ENCODE assay signal across 8 mouse cellular contexts in genomic region chr1:41810318-41810964, GRCm38 (mm10).
DNase-seq lines count a peak whose midpoint lies in the region; ATAC-seq lines count a peak whose summit lies in the region.

No protein-coding gene starts in this region.

- no peaks in the 10 kb centered on the region for H3K36me3 ChIP-seq in embryonic facial prominence, embryonic 13.5 days
- no peaks in the 10 kb centered on the region for H3K36me3 ChIP-seq in hindbrain, embryonic 10.5 days

- peaks cover 3% of the 10 kb centered on the region for H3K27me3 ChIP-seq in embryonic facial prominence, embryonic 13.5 days
- no peaks in the 10 kb centered on the region for H3K27me3 ChIP-seq in hindbrain, embryonic 10.5 days (ENCODE audit: insufficient read depth, poor library complexity, severe bottlenecking)

- H3K9ac ChIP-seq in embryonic facial prominence, embryonic 13.5 days, result no peak overlapping the region

- H3K27ac ChIP-seq in embryonic facial prominence, embryonic 13.5 days, result no peak overlapping the region
- peak overlapping the region; percentile 56; the same call in 1 of the 2 replicates for H3K27ac ChIP-seq in hindbrain, embryonic 10.5 days

- H3K4me1 ChIP-seq in embryonic facial prominence, embryonic 13.5 days, result 0 out of 2 replicates have a peak, but pooled peaks cover 8% of the 10 kb centered on the region
- H3K4me1 ChIP-seq in hindbrain, embryonic 10.5 days (replicated peaks), result peaks cover 57% of the 10 kb centered on the region

- peak overlapping the region; percentile 29 for H3K4me3 ChIP-seq in embryonic facial prominence, embryonic 13.5 days
- peak overlapping the region; percentile 34 for H3K4me3 ChIP-seq in hindbrain, embryonic 10.5 days

- 3% methylated on average over 9 of the region's 9 CpGs for WGBS in embryonic facial prominence, embryonic 13.5 days
- 17% methylated on average over 9 of the region's 9 CpGs for WGBS in hindbrain, embryonic 10.5 days

- peak; percentile 74; the same call in 1 of the 2 replicates for ATAC-seq in embryonic facial prominence, embryonic 13.5 days (ENCODE audit: insufficient number of reproducible peaks, insufficient read depth, low FRiP score, low TSS enrichment, low read depth)
- ATAC-seq in monocyte, adult 5-6 weeks (replicated peaks; ENCODE audit: insufficient number of reproducible peaks, low FRiP score, low TSS enrichment, poor library complexity, severe bottlenecking), result no peak

- H3K9me3 ChIP-seq in embryonic facial prominence, embryonic 13.5 days, result no peaks in the 10 kb centered on the region
- H3K9me3 ChIP-seq in hindbrain, embryonic 10.5 days, result no peaks in the 10 kb centered on the region

- H3K4me2 ChIP-seq in embryonic facial prominence, embryonic 13.5 days, result peak overlapping the region; percentile 58

- peak; percentile 7 for DNase-seq in urinary bladder, postnatal 25 days (ENCODE audit: low spot score)
- no peak for DNase-seq in urinary bladder, postnatal 10 days (ENCODE audit: low spot score)
- peak; percentile 77 for DNase-seq in hindbrain, embryonic 10.5 days (ENCODE audit: low spot score)
- peak; percentile 71 to 80 for DNase-seq in layer of hippocampus, adult 8-10 months (ENCODE audit: low spot score in 2 of 2)
- peak; percentile 8 for DNase-seq in lung, postnatal 14 days
- peak; percentile 65 for DNase-seq in right cerebral cortex, postnatal 4 days
